Mouse (Mus musculus) kidney, postnatal 0 days (tissue): Measurements from ENCODE around the gene Birc7. TPM values are rescaled to one million over a fixed set of nuclear protein-coding genes. Genes with fewer than 3 reads are reported as not detected.
A peak's percentile ranks its signal among the peaks of the same experiment; 100 is the strongest.

Experiments
- ATAC-seq: fragments of 200-750 bp; cut with Nextera tagmentation; replicated peaks from 2 replicates; pipeline ENCODE4 v1.8.0; 2017; ENCODE audit warnings: low read depth, moderate number of reproducible peaks, moderate TSS enrichment, moderate library complexity; ENCODE audit not compliant: low FRiP score
- DNase-seq: peaks from one replicate; pipeline ENCODE4 v3.0.0-alpha.2; 2016; ENCODE audit warnings: low spot score
- H3K27ac ChIP-seq: fragments of 300-500 bp; sonication (generic); 2 replicates; pipeline ENCODE4 v1.5.1; 2014; ENCODE audit warnings: mild to moderate bottlenecking
- H3K27me3 ChIP-seq: fragments of 300-500 bp; sonication (generic); 2 replicates; pipeline ENCODE4 v1.6.1; 2014; ENCODE audit warnings: low read length, mixed read lengths; ENCODE audit not compliant: insufficient read depth
- H3K36me3 ChIP-seq: fragments of 300-500 bp; sonication (generic); 2 replicates; pipeline ENCODE4 v1.6.1; 2014; ENCODE audit warnings: low read length, mixed read lengths; ENCODE audit not compliant: insufficient read depth
- H3K4me1 ChIP-seq: fragments of 300-500 bp; sonication (generic); replicated peaks from 2 replicates; pipeline ENCODE4 v1.6.1; 2014; ENCODE audit warnings: antibody characterized with exemption, low read length, mixed read lengths; ENCODE audit not compliant: insufficient read depth
- H3K4me2 ChIP-seq: fragments of 300-500 bp; sonication (generic); 2 replicates; pipeline ENCODE4 v1.6.1; 2014; ENCODE audit warnings: mild to moderate bottlenecking, low read length, moderate library complexity, mixed read lengths
- H3K4me3 ChIP-seq: fragments of 300-500 bp; sonication (generic); replicated peaks from 2 replicates; pipeline ENCODE4 v1.5.1; 2014; ENCODE audit warnings: low read depth, low read length
- H3K9ac ChIP-seq: fragments of 300-500 bp; sonication (generic); 2 replicates; pipeline ENCODE4 v1.6.1; 2014; ENCODE audit warnings: low read depth, low read length
- H3K9me3 ChIP-seq: fragments of 300-500 bp; sonication (generic); replicated peaks from 2 replicates; pipeline ENCODE4 v1.6.1; 2016; ENCODE audit warnings: low read length, inconsistent platforms, mixed read lengths
- CTCF ChIP-seq: IDR thresholded peaks from 2 replicates; pipeline ENCODE4 v1.5.1; 2016; ENCODE audit warnings: antibody characterized with exemption, low read depth, mild to moderate bottlenecking, moderate library complexity
- WGBS: fragments of 180-500 bp; shearing (Covaris S2); extraction: QIAGEN DNeasy Blood & Tissue Kit; methylation state at CpG from one replicate; pipeline ENCODE4 v1.1.7; 2014; 5-methylcytosine and 5-hydroxymethylcytosine counted together
- polyA plus RNA-seq: library from polyadenylated mRNA; unstranded; fragments of >200 nt; fragmentation: Nextera tagmentation; extraction: Ambion mirVana; gene quantifications from 2 replicates; pipeline ENCODE4 v1.2.1, GENCODE M21; 2015

Birc7 gene
- polyA plus RNA-seq, 1 experiment from 2014 or later, result not detected

DNA sequence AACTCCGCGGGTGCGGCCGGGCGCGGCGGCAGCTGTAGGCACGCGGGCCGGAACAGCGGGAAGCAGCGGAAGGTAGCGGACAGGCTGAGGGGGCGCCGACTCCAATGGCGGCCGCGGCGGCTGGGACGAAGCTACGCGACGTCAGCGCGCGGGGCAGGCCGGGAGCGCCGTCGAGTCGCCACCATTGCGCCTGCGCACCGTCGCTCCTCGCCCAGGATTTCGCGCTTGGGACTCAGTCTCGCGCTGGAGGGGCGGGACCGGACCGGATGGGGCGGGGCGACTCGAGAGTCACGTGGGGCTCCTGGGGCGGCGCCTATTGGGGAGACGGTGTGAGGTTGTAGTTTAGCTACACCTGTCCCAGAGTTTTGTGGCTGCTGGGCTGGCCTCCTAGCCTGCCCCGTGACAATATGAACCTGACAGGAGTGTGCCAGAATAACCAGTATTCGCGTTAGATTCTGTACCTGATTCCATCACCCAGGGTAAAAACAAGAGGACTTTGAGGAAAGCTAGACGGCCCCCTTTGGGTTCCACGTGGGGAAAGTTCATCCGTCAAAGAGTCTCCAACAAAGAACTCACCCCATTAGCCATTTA lies 7.9 kb upstream of the Birc7 start, which contains the start of gene Ythdf1:
TSS of gene Ythdf1 (minus strand) at position 140 of the 591 bp plus-strand sequence.
- peak; percentile 96 for ATAC-seq
- WGBS, result under 1% methylated on average over 56 of the region's 56 CpGs
- H3K9ac ChIP-seq, result peak within 1 kb of the TSS; percentile 99

GRCm38 (mm10) chr2:180922739-180923138 lies 6.1 kb upstream of the Birc7 start:
- Histone ChIP-seq H3K4me3 (no peak overlapping the region), H3K9ac (no peak overlapping the region), H3K9me3 (no peaks in the 10 kb centered on the region), H3K36me3 (peaks cover 6% of the 10 kb centered on the region; the same call in 1 of the 2 replicates), H3K27me3 (no peaks in the 10 kb centered on the region), H3K4me2 (no peak overlapping the region), H3K4me1 (peaks cover 6% of the 10 kb centered on the region), H3K27ac (no peak overlapping the region)
- 86% methylated on average over 6 of the region's 6 CpGs for WGBS
- ATAC-seq (no peak), DNase-seq (no peak)
- no peak for TF ChIP-seq CTCF

More for the DNA sequence above, 7.9 kb upstream of the Birc7 start, which contains the start of gene Ythdf1:
- Histone ChIP-seq H3K36me3 (peaks cover 21% of the 10 kb centered on the region), H3K9me3 (no peaks in the 10 kb centered on the region), H3K4me3 (peak within 1 kb of the TSS; percentile 100), H3K4me1 (peaks cover 6% of the 10 kb centered on the region), H3K27ac (peak within 1 kb of the TSS; percentile 82), H3K27me3 (no peaks in the 10 kb centered on the region), H3K4me2 (peak within 1 kb of the TSS; percentile 62)
- TF ChIP-seq CTCF, result no peak
- peak; percentile 98 for DNase-seq

DNA sequence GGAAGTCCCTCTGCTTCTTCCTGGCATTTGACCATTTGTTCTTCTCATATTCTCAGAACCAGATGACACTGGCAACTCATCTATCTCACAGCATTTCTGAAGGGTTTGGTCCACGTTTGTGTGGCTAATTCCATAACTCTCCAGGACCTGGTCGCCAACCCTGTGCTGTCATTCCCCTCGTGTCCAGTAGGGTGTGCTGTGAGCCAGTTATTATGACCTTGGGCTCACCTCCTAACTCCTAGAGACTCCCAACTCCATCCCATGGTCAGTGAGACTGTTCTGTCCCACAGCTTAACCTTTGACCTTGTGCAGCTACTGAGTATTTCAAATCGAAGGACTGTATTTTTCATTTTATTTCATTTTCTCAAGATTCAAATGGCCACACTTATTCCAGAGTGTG lies 3.6 kb upstream of the Birc7 start:
- Histone ChIP-seq H3K27ac (no peak overlapping the region), H3K27me3 (no peaks in the 10 kb centered on the region), H3K4me2 (no peak overlapping the region), H3K4me3 (no peak overlapping the region), H3K9ac (no peak overlapping the region), H3K36me3 (no peaks in the 10 kb centered on the region), H3K4me1 (no peaks in the 10 kb centered on the region), H3K9me3 (no peaks in the 10 kb centered on the region)
- TF ChIP-seq CTCF, result peak; percentile 92
- peak; percentile 83 for DNase-seq
- no peak for ATAC-seq
- 4% methylated on average over 4 of the region's 4 CpGs for WGBS

DNA sequence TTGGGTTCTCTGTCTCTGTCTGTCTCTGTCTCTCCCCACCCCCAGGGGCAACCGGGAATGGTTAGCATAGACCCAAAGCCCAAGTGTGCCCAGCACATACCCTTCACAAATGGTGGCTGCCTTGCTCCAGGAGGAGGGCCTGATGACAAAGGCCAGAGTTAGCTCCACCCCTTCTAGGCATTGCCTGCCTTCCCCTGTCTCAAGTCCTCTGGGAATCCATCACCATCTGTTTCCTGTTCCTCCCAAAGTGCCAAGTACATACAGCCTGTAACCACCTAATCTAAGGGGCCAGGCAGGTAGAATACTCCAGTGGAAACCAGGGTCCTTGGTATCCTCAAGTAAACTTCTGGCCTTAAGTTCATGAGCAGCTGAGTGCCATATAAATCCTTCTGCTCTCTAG lies 3.6 kb downstream of the Birc7 start:
- no peaks in the 10 kb centered on the region for H3K9me3 ChIP-seq
- no peak for DNase-seq
- TF ChIP-seq CTCF, result no peak
- 77% methylated on average over 1 of the region's 1 CpGs for WGBS
- H3K4me2 ChIP-seq, result no peak overlapping the region
- no peaks in the 10 kb centered on the region for H3K4me1 ChIP-seq
- H3K9ac ChIP-seq, result no peak overlapping the region
- H3K27me3 ChIP-seq, result no peaks in the 10 kb centered on the region
- no peaks in the 10 kb centered on the region for H3K36me3 ChIP-seq
- H3K4me3 ChIP-seq, result no peak overlapping the region
- ATAC-seq, result no peak
- H3K27ac ChIP-seq, result no peak overlapping the region

GRCm38 (mm10) chr2:180940187-180940586 lies 11.4 kb downstream of the Birc7 start:
- no peak for TF ChIP-seq CTCF
- Histone ChIP-seq H3K27me3 (no peaks in the 10 kb centered on the region), H3K9me3 (no peaks in the 10 kb centered on the region), H3K4me3 (no peak overlapping the region), H3K4me1 (no peaks in the 10 kb centered on the region), H3K4me2 (no peak overlapping the region), H3K36me3 (no peaks in the 10 kb centered on the region), H3K9ac (no peak overlapping the region), H3K27ac (no peak overlapping the region)
- ATAC-seq (no peak), DNase-seq (no peak)

DNA sequence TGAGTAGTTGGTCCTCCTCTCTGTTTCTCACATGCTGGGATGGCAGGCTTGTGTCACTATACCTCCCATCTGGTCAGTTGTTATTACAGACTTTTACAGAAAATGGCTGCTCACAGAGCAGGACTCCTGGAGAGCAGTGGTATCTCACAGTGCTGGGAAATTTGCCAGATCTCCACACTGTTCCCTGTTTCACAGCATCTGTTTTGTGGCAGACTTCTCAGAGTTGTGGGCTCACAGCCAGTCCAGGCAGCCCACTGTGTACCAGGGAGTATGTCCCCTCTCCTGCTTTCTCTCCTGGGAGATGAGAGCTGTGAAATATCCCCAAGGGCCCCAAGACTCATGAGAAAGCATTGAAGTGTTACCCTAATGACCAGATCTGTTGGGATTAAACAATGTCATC lies 13.0 kb downstream of the Birc7 start:
- Histone ChIP-seq H3K9ac (no peak overlapping the region), H3K27ac (no peak overlapping the region), H3K4me1 (no peaks in the 10 kb centered on the region), H3K36me3 (no peaks in the 10 kb centered on the region), H3K4me3 (no peak overlapping the region), H3K4me2 (no peak overlapping the region), H3K9me3 (no peaks in the 10 kb centered on the region), H3K27me3 (no peaks in the 10 kb centered on the region)
- ATAC-seq (no peak), DNase-seq (no peak)
- no peak for TF ChIP-seq CTCF

GRCm38 (mm10) chr2:180949947-180950346 lies 21.1 kb downstream of the Birc7 start:
- no peak for TF ChIP-seq CTCF

More at GRCm38 (mm10) chr2:180949947-180950346, 21.1 kb downstream of the Birc7 start:
- Histone ChIP-seq H3K27me3 (no peaks in the 10 kb centered on the region), H3K9me3 (no peaks in the 10 kb centered on the region), H3K4me2 (no peak overlapping the region), H3K27ac (no peak overlapping the region), H3K36me3 (no peaks in the 10 kb centered on the region), H3K4me1 (peaks cover 5% of the 10 kb centered on the region; the same call in 1 of the 2 replicates), H3K9ac (no peak overlapping the region), H3K4me3 (no peak overlapping the region)
- 0% methylated on average over 1 of the region's 1 CpGs for WGBS
- ATAC-seq (no peak), DNase-seq (peak; percentile 24)
